Mouse (Mus musculus): ENCODE results near the gene Cldn3.

DNA sequence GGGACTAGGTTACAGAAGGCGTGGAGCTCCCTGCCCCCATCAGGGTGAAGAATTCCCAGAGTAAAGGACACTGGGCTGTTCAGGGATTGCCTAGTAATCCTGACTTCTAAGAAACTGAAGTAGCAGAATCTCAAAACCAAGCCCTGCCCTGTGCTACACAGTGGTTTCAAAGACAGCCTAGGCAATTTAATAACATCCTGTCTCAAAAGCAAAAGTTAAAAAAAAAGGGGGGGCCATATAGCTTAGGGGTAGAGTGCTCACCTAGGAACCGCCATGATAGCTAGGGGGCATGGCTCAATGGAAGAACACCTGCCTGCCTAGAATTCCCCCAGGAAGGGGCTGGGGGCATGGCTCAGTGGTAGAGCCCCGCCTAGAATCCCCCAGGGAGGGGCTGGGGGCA lies 46.9 kb upstream of the Cldn3 start:
- TF ChIP-seq CTCF (IDR thresholded peaks at IDR 0.05; ENCODE audit: control insufficient read depth, insufficient read depth, insufficient read length) (no peak), MYOD1 (IDR thresholded peaks at IDR 0.05; ENCODE audit: control insufficient read depth, insufficient read length, low read depth) (no peak), MYOG (IDR thresholded peaks at IDR 0.05; ENCODE audit: control insufficient read depth, extremely low read depth, insufficient read length) (no peak), CEBPB (IDR thresholded peaks at IDR 0.05; ENCODE audit: low read depth) (no peak)
